Mouse (Mus musculus) testis, adult 2 months (tissue): ENCODE measurements around the gene Nacc2.

Source experiments
- CTCF ChIP-seq: fragments of 200-500 bp; IDR thresholded peaks from 2 replicates; pipeline ENCODE4 v1.5.1; 2012; ENCODE audit warnings: low read depth, mild to moderate bottlenecking, inconsistent platforms, low read length, moderate library complexity; ENCODE audit not compliant: control insufficient read depth, insufficient read depth, insufficient replicate concordance
- POLR2A ChIP-seq: fragments of 200-500 bp; IDR thresholded peaks from 2 replicates; pipeline ENCODE4 v1.6.1; 2012; ENCODE audit warnings: low read depth, mild to moderate bottlenecking, inconsistent platforms, low read length, moderate library complexity; ENCODE audit not compliant: control insufficient read depth

DNA sequence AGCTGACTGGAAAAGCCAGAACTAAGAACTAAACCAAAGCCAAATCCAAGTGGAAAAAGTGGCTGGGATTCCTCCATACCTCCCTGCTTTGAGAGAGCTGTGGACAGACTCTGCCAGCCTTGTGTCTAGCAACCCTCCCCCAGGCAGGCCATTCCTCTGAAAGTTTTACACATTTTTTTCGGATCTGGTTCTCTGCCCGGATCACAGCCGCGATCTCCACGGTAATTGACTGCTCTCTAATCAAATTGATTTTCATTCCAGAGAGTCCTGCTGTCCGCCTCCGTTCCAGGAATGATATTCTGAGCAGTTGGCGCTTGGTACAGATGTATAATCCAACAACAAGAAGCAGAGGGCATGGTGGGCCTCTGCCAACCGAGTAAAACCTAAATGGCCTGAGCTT, 78.8 kb downstream of the Nacc2 start:
- TF ChIP-seq POLR2A = no peak
- TF ChIP-seq CTCF = no peak
